Mouse (Mus musculus) inflammation-experienced regulatory T-cells, adult 6 months (primary cell): ENCODE measurements around the gene Gucy2d. TPM values are rescaled to one million over a fixed set of nuclear protein-coding genes. Genes with fewer than 3 reads are reported as not detected.

ENCODE experiments used
- ATAC-seq: one replicate; pipeline ENCODE4 v1.8.0; 2017
- polyA plus RNA-seq, 3 experiments: library from polyadenylated mRNA; unstranded; fragments of 100-300 nt; shearing (Covaris generic); gene quantifications; one replicate each; pipeline ENCODE4 v1.2.1; 2017

The Gucy2d gene
- polyA plus RNA-seq, 3 experiments from 2014 or later = not detected

GRCm38 (mm10) chr7:98490328-98490727, 50.1 kb downstream of the Gucy2d start:
- no peak for ATAC-seq

GRCm38 (mm10) chr7:98490911-98491310, 50.7 kb downstream of the Gucy2d start:
- ATAC-seq = no peak

DNA sequence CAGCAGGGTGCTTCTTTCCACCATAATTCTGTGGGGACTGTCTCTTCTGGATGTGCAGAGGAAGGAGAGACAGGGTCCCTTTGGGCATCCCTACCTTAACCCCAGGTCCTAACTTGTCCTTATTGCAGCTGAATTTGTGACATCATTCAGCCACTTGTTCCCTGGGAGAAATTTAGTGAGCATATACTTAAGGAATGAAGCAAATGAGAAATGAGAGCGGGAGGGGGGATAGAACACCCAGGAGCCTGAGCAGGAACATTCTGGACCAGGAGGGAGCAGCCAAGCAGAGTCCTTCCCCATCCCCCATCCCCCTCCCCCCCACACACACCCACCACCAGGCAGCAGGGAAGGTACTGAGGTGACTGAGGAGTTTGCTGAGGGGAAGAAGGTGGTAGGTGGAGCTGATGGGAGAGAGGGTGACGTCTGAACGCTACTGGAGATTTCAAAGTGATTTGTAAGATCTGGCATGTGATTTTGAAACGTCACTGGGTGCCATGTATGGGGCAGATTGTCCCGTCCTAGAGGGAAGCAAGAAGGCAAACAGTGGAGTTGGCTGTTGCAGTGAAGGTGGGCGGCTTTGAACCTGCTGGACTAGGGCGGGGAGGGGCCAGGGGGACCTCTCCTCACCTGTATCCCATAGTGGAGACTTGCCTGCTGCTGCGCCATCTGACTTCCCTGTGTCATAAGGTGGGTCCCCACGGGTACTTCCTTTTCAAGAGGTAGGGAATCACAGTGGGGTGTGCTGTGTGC, 51.4 kb downstream of the Gucy2d start:
- peak; percentile 69 for ATAC-seq

DNA sequence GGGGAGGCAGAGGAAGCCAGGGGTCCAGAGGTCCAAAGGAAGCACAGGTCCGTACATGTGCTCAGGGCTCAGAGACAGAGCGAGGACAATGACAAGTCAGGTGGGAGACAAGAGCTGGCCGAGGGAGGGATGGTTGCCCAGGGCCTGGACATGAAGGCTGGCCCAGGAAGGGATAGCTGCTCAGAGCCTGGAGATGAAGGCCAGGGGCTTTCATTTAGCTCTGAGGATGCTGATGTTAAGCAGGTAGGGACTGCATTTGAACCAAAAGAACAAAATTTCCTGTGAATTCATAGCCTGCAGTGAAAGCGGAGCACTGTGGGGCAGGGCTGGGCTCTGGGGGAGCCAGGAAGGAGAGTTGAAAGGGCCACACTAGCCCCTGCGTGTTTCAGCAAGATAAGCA, 52.1 kb downstream of the Gucy2d start:
- ATAC-seq = no peak

- ATAC-seq = no peak
Observed at GRCm38 (mm10) chr7:98493307-98493706, 53.1 kb downstream of the Gucy2d start.

DNA sequence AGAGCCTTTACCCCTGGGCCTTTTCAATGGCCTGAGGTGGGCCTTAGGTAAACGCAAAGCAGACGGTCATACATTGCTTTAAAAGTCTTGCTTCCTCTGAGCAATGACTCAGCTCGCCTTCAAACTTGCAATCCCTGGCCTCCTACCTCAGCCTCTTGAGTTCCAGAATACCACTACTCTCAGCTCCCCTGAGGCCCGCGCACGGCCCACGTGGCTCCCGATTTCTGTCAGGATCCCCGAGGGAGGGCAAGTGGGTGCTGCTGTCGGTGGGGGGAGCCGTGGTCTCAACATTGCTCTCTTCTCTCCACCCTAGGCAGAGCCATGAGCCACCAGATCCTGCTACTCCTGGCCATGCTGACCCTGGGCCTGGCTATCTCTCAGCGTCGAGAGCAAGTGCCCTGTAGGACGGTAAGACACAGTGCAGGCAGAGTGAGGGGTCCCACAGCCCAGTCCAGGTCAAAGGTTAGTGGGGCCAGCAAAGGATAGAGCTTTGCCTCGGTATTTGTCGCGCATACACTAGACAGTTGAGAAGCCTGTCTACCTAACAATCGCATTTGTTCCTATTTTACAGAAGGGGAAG, 53.8 kb downstream of the Gucy2d start:
- ATAC-seq = no peak

GRCm38 (mm10) chr7:98495591-98495990, 55.4 kb downstream of the Gucy2d start:
- no peak for ATAC-seq

GRCm38 (mm10) chr7:98497451-98497850, 57.2 kb downstream of the Gucy2d start:
- ATAC-seq = no peak

DNA sequence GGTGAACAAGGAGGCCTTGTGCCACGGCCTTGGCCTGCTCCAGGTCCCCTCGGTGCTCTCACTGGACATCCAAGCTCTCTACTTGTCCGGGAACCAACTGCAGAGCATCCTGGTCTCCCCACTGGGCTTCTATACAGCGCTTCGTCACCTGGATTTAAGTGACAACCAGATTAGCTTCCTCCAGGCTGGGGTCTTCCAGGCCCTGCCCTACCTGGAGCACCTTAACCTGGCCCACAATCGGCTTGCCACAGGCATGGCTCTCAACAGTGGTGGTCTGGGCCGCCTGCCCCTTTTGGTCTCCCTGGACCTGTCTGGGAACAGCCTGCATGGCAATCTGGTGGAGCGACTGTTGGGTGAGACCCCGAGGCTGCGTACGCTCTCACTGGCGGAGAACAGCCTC, 57.9 kb downstream of the Gucy2d start:
- ATAC-seq = no peak

- ATAC-seq = no peak
Observed at GRCm38 (mm10) chr7:98498656-98499560, 58.7 kb downstream of the Gucy2d start.

DNA sequence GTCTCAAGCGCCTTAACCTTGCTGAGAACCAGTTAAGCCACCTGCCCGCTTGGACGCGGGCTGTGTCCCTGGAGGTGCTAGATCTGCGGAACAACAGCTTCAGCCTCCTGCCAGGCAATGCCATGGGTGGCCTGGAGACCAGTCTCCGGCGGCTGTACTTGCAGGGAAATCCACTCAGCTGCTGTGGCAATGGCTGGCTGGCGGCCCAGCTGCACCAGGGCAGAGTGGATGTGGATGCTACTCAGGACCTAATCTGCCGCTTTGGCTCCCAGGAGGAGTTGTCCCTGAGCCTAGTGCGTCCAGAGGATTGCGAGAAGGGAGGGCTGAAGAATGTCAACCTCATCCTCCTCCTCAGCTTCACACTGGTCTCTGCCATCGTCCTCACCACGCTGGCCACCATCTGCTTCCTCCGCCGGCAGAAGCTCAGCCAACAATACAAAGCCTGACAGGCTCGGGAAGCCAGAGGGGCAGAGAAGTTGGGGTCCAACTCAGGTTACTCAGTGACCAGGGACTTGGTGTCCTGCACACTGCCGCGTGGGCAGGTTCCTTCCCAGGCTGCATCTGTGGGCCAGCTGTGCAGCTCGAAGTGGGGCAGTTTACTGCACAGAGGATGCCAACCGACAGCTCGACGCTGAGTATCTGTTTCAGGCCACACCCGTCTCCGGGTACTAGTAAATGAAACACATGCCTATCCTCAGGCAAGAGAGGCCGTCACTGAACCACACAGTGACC, 59.5 kb downstream of the Gucy2d start:
- ATAC-seq = no peak

DNA sequence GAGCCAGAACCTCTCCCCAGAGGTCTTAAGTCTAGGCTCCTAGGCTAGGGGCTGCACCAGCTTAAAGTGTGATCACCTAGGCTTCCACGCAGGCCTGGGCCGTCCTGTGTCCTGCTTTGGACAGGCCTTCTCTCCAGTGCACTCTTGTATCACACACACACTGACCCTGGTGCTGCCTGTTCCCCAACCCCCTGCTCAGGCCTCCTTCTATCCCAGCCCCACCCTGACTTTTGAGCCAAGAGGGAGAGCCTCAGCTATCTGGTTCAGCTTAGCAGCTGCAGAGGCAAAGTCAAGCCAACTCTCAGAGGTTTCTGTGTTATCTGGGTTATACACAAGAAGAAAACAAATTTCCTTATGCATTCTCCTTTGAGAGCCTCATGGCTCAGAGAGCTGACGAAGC, 60.3 kb downstream of the Gucy2d start:
- no peak for ATAC-seq

- ATAC-seq = no peak
Observed at GRCm38 (mm10) chr7:98501078-98501477, 60.9 kb downstream of the Gucy2d start.

DNA sequence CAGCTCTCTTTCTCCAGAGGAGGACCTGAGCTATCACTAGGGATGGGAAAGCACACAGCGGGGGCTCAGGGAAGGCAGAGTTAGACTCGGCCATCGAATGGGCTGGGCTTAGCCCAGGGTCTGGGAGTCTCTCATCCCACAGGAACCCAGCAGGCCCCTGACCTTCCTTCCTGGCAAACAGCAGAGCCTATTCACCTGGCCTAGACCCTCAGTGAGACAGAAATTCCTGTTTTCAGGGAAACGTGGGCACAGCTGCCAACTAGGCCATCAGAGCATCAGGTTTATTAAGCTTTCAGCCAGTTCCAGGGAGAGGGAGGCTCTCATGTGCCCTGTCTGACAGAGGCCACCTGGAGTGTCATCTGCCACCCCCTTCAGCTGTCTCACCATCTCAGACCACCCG, 62.7 kb downstream of the Gucy2d start:
- ATAC-seq = no peak

DNA sequence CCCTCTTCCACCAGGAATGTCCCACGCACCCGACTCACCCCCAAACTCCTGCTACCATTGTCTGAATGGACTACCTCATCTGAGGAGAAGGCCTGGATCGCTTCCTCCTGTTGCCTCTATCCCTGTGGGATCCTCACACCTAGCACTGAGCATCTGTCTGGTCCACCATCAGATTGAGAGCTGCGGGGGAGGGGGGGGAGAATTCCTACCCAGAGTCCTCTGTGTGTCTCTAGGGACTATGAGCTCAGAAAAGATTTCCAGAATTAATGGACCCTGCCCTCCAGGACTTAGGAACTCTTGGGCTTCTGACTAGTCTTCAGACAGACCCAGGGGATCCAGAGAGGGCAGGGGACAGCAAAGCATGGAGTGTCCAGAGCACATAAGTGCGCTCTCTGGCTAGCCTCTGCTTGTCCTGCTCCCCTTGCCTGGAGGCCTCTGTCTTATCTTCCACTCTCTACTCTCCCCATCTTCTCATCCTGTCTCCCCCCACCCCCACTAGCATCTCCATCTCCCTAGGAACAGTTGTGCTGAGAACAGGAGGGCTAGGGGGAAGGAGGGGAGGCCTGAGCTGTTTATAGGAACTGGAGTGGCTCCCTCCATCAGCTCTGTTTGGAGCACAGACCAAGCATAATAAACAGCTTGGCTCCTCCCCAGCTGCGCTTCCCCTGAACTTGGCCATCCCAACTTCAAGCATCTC, 63.9 kb downstream of the Gucy2d start:
- ATAC-seq = no peak

DNA sequence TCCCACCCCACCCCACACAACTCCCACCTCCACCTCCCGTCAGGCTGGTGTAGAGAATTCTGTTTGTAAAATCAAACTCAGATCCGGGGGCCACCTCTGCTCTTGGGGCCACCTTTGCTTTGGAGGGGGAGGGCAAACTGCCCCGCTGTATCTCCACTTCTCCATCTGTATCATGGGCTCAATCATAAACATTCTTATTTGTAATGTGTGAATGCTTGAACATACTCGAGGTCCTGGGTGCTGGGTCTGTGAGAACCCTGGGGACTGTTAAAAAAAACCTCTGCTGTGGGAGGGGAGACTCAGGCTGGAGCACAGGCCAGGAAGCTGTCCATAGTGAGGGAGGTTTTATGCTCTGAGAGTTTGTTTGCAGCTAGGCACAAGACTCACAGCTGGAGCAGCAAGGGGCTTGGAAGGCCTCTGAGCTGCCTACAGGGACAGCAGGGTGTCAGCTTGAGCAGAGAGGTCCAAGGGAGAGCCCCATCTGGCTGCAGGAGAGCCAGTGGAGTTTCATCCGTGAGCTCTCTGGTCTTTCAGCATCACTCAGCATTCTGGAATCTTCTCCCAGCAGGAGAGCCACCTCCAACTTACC, 64.6 kb downstream of the Gucy2d start:
- ATAC-seq = no peak

DNA sequence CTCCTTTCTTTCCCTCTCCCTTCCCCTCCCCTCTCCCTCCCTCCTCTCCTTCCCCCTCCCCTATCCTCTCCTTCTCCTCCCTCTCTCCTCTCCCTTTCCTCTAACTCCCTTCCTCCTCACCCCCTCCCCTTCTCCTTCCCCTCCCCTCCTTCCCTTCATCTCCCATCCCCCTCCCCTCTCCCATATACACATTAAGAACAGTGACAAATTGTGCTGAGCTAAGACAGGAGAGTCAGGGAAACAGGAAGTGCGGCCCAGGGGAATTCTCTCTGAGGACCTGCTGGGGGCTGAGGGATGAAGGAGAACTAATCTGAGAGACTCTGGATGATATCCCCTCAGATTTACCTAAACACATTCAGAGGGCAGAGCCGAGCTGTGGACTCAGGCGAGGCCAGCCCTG, 65.4 kb downstream of the Gucy2d start:
- ATAC-seq = no peak

DNA sequence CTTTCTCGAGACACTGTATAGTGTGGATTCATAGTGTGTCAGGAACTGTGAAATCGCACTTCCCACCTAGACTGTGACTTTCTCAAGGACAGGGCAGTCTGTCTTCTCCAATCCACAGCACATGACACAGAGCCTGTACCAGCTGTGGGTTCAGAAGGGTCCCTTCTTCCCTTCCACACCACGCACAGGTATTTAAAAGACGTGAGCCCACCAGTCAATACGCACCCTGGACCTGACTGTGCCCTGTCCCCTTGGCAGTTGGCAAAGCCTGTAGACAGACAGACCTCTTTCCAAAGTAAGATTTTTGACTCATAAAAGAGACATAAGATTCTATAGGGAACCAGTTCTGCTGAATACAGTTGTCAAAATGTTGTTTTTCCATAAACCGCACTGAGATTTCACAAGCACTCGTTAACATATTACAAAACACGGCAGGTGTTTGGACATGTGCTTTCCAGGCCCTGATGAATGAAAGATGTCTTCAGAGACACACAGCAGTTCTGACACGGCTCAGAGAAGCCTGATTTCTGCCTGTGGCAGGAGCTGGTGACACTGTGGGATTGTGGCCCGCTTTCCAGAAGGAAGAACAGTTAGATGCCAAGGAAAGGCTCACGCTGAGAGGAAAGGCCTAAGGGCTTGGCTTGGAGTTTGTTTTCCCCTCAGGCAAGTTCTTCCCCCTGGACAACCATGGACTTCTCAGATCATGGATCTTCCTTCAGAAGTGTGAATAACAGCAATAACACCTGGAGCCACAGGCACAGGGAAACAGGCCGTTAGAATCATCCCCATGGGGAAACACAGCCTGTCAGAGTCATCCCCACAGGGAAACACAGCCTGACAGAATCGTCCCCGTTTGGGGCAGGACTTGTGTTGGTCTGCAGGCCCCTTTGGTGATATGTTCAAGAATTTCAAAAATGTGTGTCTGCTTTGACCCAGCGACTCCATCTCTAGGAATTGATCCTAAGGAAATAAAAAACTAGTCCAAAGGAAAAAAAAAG, 71.0 kb downstream of the Gucy2d start:
- no peak for ATAC-seq

DNA sequence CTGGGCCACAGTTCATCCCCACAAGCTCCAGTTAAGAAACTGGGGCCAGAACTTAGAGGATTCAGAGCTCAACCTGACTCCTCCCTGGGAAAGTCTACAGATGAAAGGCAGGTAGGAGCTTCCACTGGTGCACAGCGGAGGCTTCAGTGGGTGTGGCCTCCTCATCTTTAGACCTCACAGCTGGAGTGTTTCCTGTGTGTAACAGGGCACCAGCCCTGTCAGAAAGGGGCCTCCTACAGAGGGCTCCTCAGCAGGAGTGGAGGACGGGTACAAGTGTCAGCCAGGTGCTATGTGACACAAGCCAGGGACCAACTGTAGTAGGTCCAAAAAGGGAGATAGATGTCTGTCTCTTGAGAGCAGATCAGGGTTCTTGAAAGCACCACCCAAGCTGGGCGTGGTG, 73.0 kb downstream of the Gucy2d start:
- peak; percentile 96 for ATAC-seq

GRCm38 (mm10) chr7:98522576-98522975, 82.4 kb downstream of the Gucy2d start:
- no peak for ATAC-seq
